ENCODE assay signal across 8 mouse cellular contexts in genomic region chr5:21171336-21171735, GRCm38 (mm10). TPM values are rescaled to one million over a fixed set of nuclear protein-coding genes. Genes with fewer than 3 reads are reported as not detected.
DNase-seq lines count a peak whose midpoint lies in the region; ATAC-seq lines count a peak whose summit lies in the region.

No protein-coding gene starts in this region.

- H3K27me3 ChIP-seq in hindbrain, embryonic 10.5 days (ENCODE audit: insufficient read depth, poor library complexity, severe bottlenecking): peaks cover 3% of the 10 kb centered on the region
- H3K27me3 ChIP-seq in hindbrain, embryonic 11.5 days (ENCODE audit: control insufficient read depth, insufficient read depth, low read length): no peaks in the 10 kb centered on the region

- no peak for ATAC-seq in hindbrain, embryonic 11.5 days (ENCODE audit: low FRiP score)
- ATAC-seq in erythroid progenitor cell, adult 5-6 weeks (replicated peaks; ENCODE audit: low FRiP score, poor library complexity, severe bottlenecking): no peak

- no peak overlapping the region for H3K9ac ChIP-seq in hindbrain, embryonic 11.5 days (ENCODE audit: low read depth, low read length)

- no peak for DNase-seq in hindbrain, embryonic 10.5 days (ENCODE audit: low spot score)
- no peak for DNase-seq in hindbrain, embryonic 11.5 days (ENCODE audit: low spot score)
- DNase-seq in Muller cell, postnatal 12 days (ENCODE audit: inconsistent ontology term): peak; percentile 94
- DNase-seq in cerebellum, postnatal 10 days: peak; percentile 80 to 88
- peak; percentile 20 to 33 for DNase-seq in layer of hippocampus, adult 8-10 months (ENCODE audit: low spot score in 2 of 2)
- DNase-seq in thymus, adult 18-20 months: no peak
- no peak for DNase-seq in adrenal gland, adult (ENCODE audit: inconsistent age in 2 of 2, low spot score in 1 of 2)

- peaks cover 51% of the 10 kb centered on the region for H3K4me1 ChIP-seq in hindbrain, embryonic 10.5 days (replicated peaks)
- peaks cover 2% of the 10 kb centered on the region; the same call in 1 of the 2 replicates for H3K4me1 ChIP-seq in hindbrain, embryonic 11.5 days (replicated peaks; ENCODE audit: control insufficient read depth, insufficient read depth, low read length)

- no peaks in the 10 kb centered on the region for H3K36me3 ChIP-seq in hindbrain, embryonic 10.5 days
- no peaks in the 10 kb centered on the region for H3K36me3 ChIP-seq in hindbrain, embryonic 11.5 days (ENCODE audit: control insufficient read depth, insufficient read depth, low read length)

- H3K4me3 ChIP-seq in hindbrain, embryonic 10.5 days: no peak overlapping the region
- no peak overlapping the region for H3K4me3 ChIP-seq in hindbrain, embryonic 11.5 days (ENCODE audit: low read depth, low read length)

- no peaks in the 10 kb centered on the region for H3K9me3 ChIP-seq in hindbrain, embryonic 10.5 days
- no peaks in the 10 kb centered on the region for H3K9me3 ChIP-seq in hindbrain, embryonic 11.5 days (ENCODE audit: control insufficient read depth, low read length)

- H3K27ac ChIP-seq in hindbrain, embryonic 10.5 days: peak overlapping the region; percentile 53; the same call in 1 of the 2 replicates
- H3K27ac ChIP-seq in hindbrain, embryonic 11.5 days (ENCODE audit: low read depth, low read length): no peak overlapping the region

- no peak overlapping the region for H3K4me2 ChIP-seq in hindbrain, embryonic 11.5 days (replicated peaks; ENCODE audit: low read depth, low read length)

- 61% methylated on average over 6 of the region's 6 CpGs for WGBS in hindbrain, embryonic 10.5 days
- 59% methylated on average over 6 of the region's 6 CpGs for WGBS in hindbrain, embryonic 11.5 days

RNA-seq across cellular contexts. Expression of gene Gsap, which starts 14.7 kb away (rescaled TPM):
- polyA plus RNA-seq in hindbrain, embryonic 10.5 days (2016; fragmentation: Nextera tagmentation; extraction: Ambion mirVana): 1.8 and 2.0 TPM in 2 replicates
- 2.3 and 2.7 TPM in 2 replicates for polyA plus RNA-seq in hindbrain, embryonic 11.5 days (2014; fragmentation: Nextera tagmentation; extraction: Ambion mirVana)
- 10 to 100 TPM in 3 of 4 experiments, 1 to 10 TPM in 1; 9.0 to 13.9 (median 11.2) TPM for total RNA-seq in layer of hippocampus, adult 8-10 months (2022)
- 3.2 and 7.5 TPM in 2 replicates for total RNA-seq in erythroid progenitor cell, adult 5-6 weeks (2015; ENCODE audit: low replicate concordance)
- 2.3 and 3.9 TPM in 2 replicates for total RNA-seq in erythroid progenitor cell, adult 5-6 weeks (2017; ENCODE audit: low replicate concordance)

Comparison
In these comparisons a context has a peak if more than half of its experiments do, and no peak if none do; other contexts are left out.
1. DNase-seq: peak in Muller cell, postnatal 12 days (single experiment), cerebellum, postnatal 10 days (2 of 2) and layer of hippocampus, adult 8-10 months (2 of 2); none in hindbrain, embryonic 10.5 days (single experiment), hindbrain, embryonic 11.5 days (single experiment), thymus, adult 18-20 months (0 of 2) and adrenal gland, adult (0 of 2).